Mouse (Mus musculus) megakaryocyte-erythroid progenitor cell, adult 5 weeks (primary cell): ENCODE measurements around the gene Sult2a2. TPM values are rescaled to one million over a fixed set of nuclear protein-coding genes. Genes with fewer than 3 reads are reported as not detected.

Experiments
- polyA plus RNA-seq: library from polyadenylated mRNA; stranded (reverse); fragments of >175 nt; gene quantifications from 2 replicates; pipeline ENCODE4 v1.2.3, GENCODE M21; 2012

Sult2a2 gene
- polyA plus RNA-seq, result not detected in 2 replicates

GRCm38 (mm10) chr7:13733205-13733604 lies at the start of gene Sult2a2:
Sult2a2 (plus strand) TSS chr7:13733505.

Other genes starting within 250 kb of the Sult2a2 start
- gene Bsph2, start 162.4 kb upstream of the Sult2a2 start, polyA plus RNA-seq, result not detected in 2 replicates
- gene Sult2a5, start 109.5 kb upstream of the Sult2a2 start, polyA plus RNA-seq, result not detected in 2 replicates
- gene Sult2a1, start 103.9 kb downstream of the Sult2a2 start, polyA plus RNA-seq, result not detected in 2 replicates